Mouse (Mus musculus) inflammation-experienced regulatory T-cells, adult 6 months (primary cell): ENCODE data around the gene Trarg1. TPM values are rescaled to one million over a fixed set of nuclear protein-coding genes. Genes with fewer than 3 reads are reported as not detected.

Experiments used
- polyA plus RNA-seq, 3 experiments: library from polyadenylated mRNA; unstranded; fragments of 100-300 nt; shearing (Covaris generic); gene quantifications; one replicate each; pipeline ENCODE4 v1.2.1; 2017

The Trarg1 gene
- polyA plus RNA-seq, 3 experiments from 2014 or later = 0.66 TPM; not detected in 2

Other genes with a start within 250 kb of the Trarg1 start
- 10 to 100 TPM; 14.4 to 17.1 (median 15.4) TPM for gene Abr, start 57.5 kb upstream of the Trarg1 start, polyA plus RNA-seq
- gene Bhlha9, start 7.3 kb upstream of the Trarg1 start, polyA plus RNA-seq = not detected
- 10 to 100 TPM; 41.5 to 52.6 (median 52.3) TPM for gene Gosr1, start 83.8 kb downstream of the Trarg1 start, polyA plus RNA-seq
- 1 to 10 TPM; 3.8 to 5.5 (median 5.5) TPM for gene Cpd, start 167.2 kb downstream of the Trarg1 start, polyA plus RNA-seq
- gene Tmigd1, start 222.4 kb downstream of the Trarg1 start, polyA plus RNA-seq = 1 to 10 TPM in 2 of 3 experiments, under 1 TPM in 1; 0.42 to 2.8 (median 1.1) TPM
- 100 to 1,000 TPM in 1 of 3 experiments, 10 to 100 TPM in 2; 83.8 to 135 (median 88.1) TPM for gene Blmh, start 245.0 kb downstream of the Trarg1 start, polyA plus RNA-seq